Mouse (Mus musculus) kidney, adult 2 months (tissue): ENCODE results near the gene Rtl8b.

Experiments
- CTCF ChIP-seq: fragments of 200-500 bp; conservative IDR thresholded peaks from 2 replicates; pipeline ENCODE4 v1.5.1; 2011; ENCODE audit warnings: low read depth, mild to moderate bottlenecking, control low read depth, low read length, moderate library complexity, mixed read lengths; ENCODE audit not compliant: insufficient read depth, insufficient read length
- POLR2A ChIP-seq: fragments of 200-500 bp; IDR thresholded peaks from one replicate; pipeline ENCODE4 v1.6.1; 2011; ENCODE audit warnings: low read depth, low read length, control low read depth

GRCm38 (mm10) chrX:53702673-53703072 is 32.5 kb upstream of the Rtl8b start:
- no peak for TF ChIP-seq CTCF
- no peak for TF ChIP-seq POLR2A
